Mouse (Mus musculus) forebrain, embryonic 13.5 days (tissue): ENCODE measurements around the gene St6galnac4. TPM values are rescaled to one million over a fixed set of nuclear protein-coding genes. Genes with fewer than 3 reads are reported as not detected.
A peak's percentile ranks its signal among the peaks of the same experiment; 100 is the strongest.

Experiments used
- ATAC-seq: fragments of 200-750 bp; cut with Nextera tagmentation; 2 replicates; pipeline ENCODE4 v1.8.0; 2017
- H3K27ac ChIP-seq: fragments of 300-500 bp; sonication (generic); 2 replicates; pipeline ENCODE4 v1.5.1; 2015; ENCODE audit warnings: inconsistent platforms, mild to moderate bottlenecking, moderate library complexity
- H3K27me3 ChIP-seq: fragments of 300-500 bp; sonication (generic); 2 replicates; pipeline ENCODE4 v1.6.1; 2015; ENCODE audit warnings: mild to moderate bottlenecking, inconsistent platforms
- H3K36me3 ChIP-seq: fragments of 300-500 bp; sonication (generic); 2 replicates; pipeline ENCODE4 v1.6.1; 2015; ENCODE audit warnings: mild to moderate bottlenecking, inconsistent platforms; ENCODE audit not compliant: poor library complexity, severe bottlenecking
- H3K4me1 ChIP-seq: fragments of 300-500 bp; sonication (generic); 2 replicates; pipeline ENCODE4 v1.6.1; 2015; ENCODE audit warnings: inconsistent platforms
- H3K4me2 ChIP-seq: fragments of 300-500 bp; sonication (generic); 2 replicates; pipeline ENCODE4 v1.6.1; 2015; ENCODE audit warnings: inconsistent platforms, mild to moderate bottlenecking, moderate library complexity
- H3K4me3 ChIP-seq: fragments of 300-500 bp; sonication (generic); 2 replicates; pipeline ENCODE4 v1.5.1; 2015; ENCODE audit warnings: mild to moderate bottlenecking, inconsistent platforms
- H3K9ac ChIP-seq: fragments of 300-500 bp; sonication (generic); 2 replicates; pipeline ENCODE4 v1.6.1; 2015; ENCODE audit warnings: mild to moderate bottlenecking, inconsistent platforms
- H3K9me3 ChIP-seq: fragments of 300-500 bp; sonication (generic); replicated peaks from 2 replicates; pipeline ENCODE4 v1.6.1; 2016; ENCODE audit warnings: inconsistent platforms
- WGBS: fragments of 180-500 bp; shearing (Covaris S2); methylation state at CpG from one replicate; pipeline ENCODE4 v1.1.7; 2015; 5-methylcytosine and 5-hydroxymethylcytosine counted together
- polyA plus RNA-seq: library from polyadenylated mRNA; unstranded; fragments of >200 nt; fragmentation: Nextera tagmentation; extraction: Ambion mirVana; gene quantifications from 2 replicates; pipeline ENCODE4 v1.2.1, GENCODE M21; 2015

The St6galnac4 gene
- polyA plus RNA-seq, 1 experiment from 2014 or later: 14.5 TPM

DNA sequence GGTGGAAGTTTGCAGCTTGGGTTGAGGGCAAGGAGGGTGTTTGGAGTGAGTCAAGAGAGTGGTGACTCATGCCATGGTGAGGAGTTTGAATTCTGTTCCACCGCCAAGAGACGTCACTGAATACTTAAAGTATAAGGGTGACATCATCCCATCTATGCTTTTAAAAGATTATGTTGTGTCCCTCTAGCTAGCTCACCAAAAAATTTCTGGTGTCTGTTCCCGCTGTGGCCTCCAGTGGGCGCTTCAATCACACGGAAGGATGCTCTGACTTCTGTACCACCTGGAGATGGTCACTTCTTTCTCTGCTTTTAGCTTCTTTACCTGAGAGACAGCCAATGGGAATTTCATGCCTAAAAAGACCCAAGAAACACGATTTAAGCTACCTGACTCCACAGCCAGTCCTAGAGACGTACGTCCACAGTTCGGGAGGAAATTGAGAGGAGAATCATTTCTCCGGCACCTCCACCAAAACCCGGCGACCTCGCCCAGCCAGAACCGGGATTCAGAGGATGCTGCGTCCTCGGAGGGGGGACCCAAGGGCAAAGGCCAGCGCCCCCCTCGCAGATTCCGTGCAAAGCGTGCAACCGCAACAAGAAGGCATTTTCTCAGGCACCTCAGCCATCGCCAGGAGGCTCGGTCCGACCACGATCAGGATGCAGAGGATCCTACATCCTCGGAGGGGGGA, 11.9 kb upstream of the St6galnac4 start:
- H3K4me1 ChIP-seq: peaks cover 23% of the 10 kb centered on the region
- no peaks in the 10 kb centered on the region for H3K9me3 ChIP-seq
- no peak overlapping the region for H3K27ac ChIP-seq
- no peak for ATAC-seq
- peak overlapping the region; percentile 99 for H3K4me2 ChIP-seq
- under 1% methylated on average over 26 of the region's 26 CpGs for WGBS
- peaks cover 27% of the 10 kb centered on the region for H3K27me3 ChIP-seq
- H3K36me3 ChIP-seq: peaks cover 8% of the 10 kb centered on the region
- H3K4me3 ChIP-seq: peak overlapping the region; percentile 57
- H3K9ac ChIP-seq: peak overlapping the region; percentile 73

DNA sequence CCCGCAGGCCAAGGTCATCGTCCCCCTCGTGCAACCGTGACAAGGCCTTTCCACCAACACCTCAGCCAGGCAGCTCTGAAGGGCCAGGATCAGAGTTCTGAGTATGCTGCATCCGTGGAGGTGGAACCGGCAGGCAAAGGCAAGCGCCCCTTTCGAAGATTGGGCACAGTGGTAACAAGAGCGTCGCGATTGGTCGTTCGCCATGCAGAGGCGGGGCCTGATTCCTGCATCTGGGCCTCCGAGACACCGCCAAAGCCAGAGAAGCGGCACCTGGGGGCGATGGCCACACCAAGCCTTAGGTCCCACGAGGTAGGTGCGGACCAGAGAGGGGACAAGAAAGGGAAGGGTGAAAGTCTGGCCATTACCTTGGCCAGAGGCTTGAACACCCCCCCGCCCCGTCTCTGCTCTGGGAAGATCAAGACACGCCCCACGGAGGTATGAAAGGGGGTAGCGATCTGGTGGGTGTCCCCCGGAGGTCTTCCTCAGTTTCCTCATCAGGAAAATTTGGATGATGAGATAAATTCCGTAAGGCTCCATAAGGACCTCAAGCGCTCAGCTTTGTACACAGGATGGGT, 11.2 kb upstream of the St6galnac4 start, which contains the start of gene 9430097D07Rik:
TSS of gene 9430097D07Rik (minus strand) at position 99 of the 575 bp plus-strand sequence.
- peaks cover 29% of the 10 kb centered on the region for H3K27me3 ChIP-seq
- peak within 1 kb of the TSS; percentile 73 for H3K9ac ChIP-seq
- peak within 1 kb of the TSS; percentile 99 for H3K4me2 ChIP-seq
- H3K4me1 ChIP-seq: peaks cover 23% of the 10 kb centered on the region
- 5% methylated on average over 28 of the region's 28 CpGs for WGBS
- no peaks in the 10 kb centered on the region for H3K9me3 ChIP-seq
- H3K4me3 ChIP-seq: peak within 1 kb of the TSS; percentile 57
- peak; percentile 82 for ATAC-seq
- no peak within 1 kb of the TSS for H3K27ac ChIP-seq
- H3K36me3 ChIP-seq: peaks cover 8% of the 10 kb centered on the region

DNA sequence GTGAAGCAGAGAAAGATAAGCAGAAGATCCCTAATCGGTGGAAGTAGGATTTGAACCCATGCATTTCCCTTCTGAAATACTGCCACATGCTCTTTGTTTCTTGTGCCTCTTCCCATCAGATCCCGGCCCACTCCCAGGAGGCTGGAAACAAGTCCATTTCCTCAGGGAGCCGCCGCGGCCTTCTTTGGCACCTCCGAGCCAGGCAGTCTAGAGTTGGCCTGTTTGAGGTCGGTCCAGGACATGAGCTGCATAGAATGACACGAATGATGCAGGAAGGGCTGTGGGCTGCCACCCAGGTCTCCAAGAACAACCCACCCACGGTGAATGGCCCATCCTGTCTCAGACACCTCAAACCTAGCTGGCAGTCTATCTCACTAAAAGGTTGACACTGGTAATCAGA, 10.4 kb upstream of the St6galnac4 start:
- no peak overlapping the region for H3K9ac ChIP-seq
- WGBS: 92% methylated on average over 9 of the region's 9 CpGs
- peaks cover 18% of the 10 kb centered on the region for H3K4me1 ChIP-seq
- no peak overlapping the region for H3K27ac ChIP-seq
- H3K4me2 ChIP-seq: no peak overlapping the region
- H3K4me3 ChIP-seq: no peak overlapping the region
- ATAC-seq: no peak
- H3K36me3 ChIP-seq: peaks cover 8% of the 10 kb centered on the region
- peaks cover 29% of the 10 kb centered on the region for H3K27me3 ChIP-seq
- no peaks in the 10 kb centered on the region for H3K9me3 ChIP-seq

DNA sequence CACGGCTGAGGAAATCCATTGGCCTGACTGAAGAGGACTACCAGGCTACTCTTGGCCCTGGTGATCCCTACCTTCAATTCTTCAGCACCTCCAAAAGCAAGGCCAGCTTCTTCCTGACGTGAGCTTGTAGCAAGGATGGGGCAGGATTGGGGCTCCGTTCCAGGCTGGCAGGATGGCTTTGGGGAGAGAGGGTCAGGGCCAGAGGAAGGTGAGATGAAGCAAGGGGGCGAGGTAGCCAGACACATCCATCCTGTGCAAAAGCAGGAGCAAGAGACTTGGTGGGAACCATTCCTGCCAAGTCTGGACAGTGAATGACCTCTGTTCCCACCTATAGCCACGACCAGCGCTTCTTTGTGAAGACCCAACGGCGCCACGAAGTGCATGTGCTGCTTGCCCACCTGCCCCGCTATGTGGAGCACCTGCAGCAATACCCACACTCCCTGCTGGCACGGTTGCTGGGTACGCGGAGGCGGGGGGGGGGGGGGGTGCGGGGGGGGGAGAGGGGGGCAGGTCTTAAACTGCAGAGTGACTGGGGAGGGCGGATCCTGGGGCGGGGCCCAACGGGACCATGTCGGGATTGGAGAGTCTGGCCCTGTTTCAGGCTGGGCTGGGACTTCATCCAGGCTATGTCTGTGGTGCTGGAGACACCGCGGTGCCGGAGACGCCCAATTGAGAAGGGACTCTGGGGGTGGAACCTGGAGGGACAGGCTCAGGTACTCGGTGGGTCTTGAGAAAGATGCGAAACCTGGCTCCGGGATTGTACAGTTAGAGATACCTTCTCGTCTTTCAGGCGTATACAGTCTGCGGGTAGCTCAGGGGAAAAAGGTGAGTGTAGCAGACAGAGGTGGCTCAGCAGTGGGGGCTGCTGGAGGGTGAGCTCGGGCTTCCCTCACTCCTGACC, 8.5 kb upstream of the St6galnac4 start:
- Histone ChIP-seq H3K9me3 (no peaks in the 10 kb centered on the region), H3K4me2 (no peak overlapping the region), H3K27me3 (peaks cover 33% of the 10 kb centered on the region), H3K9ac (no peak overlapping the region), H3K4me3 (no peak overlapping the region), H3K36me3 (peaks cover 2% of the 10 kb centered on the region; the same call in 1 of the 2 replicates), H3K27ac (no peak overlapping the region), H3K4me1 (peaks cover 18% of the 10 kb centered on the region)
- 36% methylated on average over 24 of the region's 30 CpGs for WGBS
- no peak for ATAC-seq

DNA sequence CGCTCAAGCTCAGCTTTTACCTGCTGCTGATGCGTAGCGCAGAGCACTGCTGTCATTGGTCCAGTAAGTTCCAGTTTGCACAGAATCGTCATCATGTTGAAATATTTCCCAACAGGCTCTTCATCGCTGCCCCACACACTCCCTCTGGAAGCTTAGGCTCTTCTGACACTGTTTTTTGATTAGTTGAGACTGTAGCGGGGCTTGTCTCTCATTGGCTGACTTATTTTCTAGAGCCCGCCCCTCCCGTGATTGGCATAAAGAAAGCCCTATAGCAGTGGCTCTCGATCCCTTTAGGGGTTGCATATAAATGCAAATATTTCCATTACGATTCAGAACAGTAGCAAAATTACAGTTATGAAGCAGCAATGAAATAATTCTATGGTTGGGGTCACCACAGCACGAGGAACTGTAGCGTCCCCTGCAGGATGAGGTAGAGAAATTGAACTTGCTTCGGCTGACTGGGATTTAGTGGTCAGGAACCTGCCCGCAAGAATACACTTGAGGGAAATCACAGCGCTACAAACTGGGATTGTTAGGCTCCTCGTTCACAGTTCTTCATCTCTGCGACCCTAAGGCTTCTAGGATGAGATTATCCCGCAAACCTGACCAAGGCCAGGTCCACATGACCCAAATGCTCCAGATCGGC, 5.3 kb upstream of the St6galnac4 start:
- Histone ChIP-seq H3K27ac (no peak overlapping the region), H3K27me3 (peaks cover 33% of the 10 kb centered on the region)
- ATAC-seq: peak; percentile 67

DNA sequence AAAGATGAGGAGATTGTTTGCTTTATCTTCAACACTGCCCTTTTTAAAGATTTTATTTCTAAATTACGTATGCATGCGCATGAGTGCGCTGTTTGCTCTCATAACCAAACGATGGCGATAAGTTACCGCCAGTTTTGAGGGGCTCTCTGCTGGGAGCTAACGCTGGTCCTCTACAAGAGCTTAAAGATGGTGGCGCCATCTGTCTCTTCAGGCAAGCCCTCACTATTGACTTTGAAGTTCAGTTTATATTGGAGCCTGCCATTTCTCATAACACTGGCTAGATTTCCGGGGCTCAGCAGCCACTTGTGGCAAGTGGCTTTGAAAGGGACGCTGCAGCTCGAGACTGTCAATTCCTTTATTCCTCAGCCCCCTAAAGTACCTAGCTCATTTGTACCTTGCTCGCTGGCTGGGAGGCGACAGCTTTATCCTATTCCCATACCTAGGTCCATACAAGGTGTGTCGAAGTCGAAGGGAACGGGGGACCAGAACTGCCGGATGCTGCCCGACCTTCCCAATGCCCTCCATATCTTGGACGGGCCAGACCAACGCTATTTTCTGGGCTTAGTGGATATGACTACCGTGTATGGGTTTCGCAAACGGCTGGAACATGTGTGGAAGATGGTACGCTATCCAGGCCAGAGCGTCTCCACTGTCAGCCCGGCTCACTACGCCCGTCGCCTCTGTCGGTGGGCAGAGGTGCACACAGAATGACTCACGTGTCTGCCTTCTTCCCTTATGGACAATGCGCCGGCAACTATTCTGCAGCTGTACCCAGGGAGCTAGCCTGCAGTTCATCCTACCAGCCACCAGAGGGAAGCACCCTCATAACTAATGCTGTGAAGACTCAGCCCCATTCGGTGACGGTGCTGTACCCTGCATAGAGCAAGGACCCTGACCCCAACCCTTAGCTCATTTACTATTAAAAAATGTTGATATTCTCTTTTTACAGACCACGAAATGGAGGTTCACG, 3.8 kb upstream of the St6galnac4 start:
- H3K27ac ChIP-seq: no peak overlapping the region
- 15% methylated on average over 37 of the region's 37 CpGs for WGBS
- H3K9ac ChIP-seq: no peak overlapping the region; the same call in 1 of the 2 replicates
- no peaks in the 10 kb centered on the region for H3K36me3 ChIP-seq
- peak overlapping the region; percentile 31 for H3K4me3 ChIP-seq
- H3K4me1 ChIP-seq: peaks cover 19% of the 10 kb centered on the region
- H3K27me3 ChIP-seq: peaks cover 23% of the 10 kb centered on the region
- ATAC-seq: peak; percentile 77
- H3K4me2 ChIP-seq: peak overlapping the region; percentile 62
- no peaks in the 10 kb centered on the region for H3K9me3 ChIP-seq

More for the DNA sequence above, 5.3 kb upstream of the St6galnac4 start:
- Histone ChIP-seq H3K4me2 (peak overlapping the region; percentile 47), H3K9ac (no peak overlapping the region), H3K4me3 (peak overlapping the region; percentile 31), H3K36me3 (no peaks in the 10 kb centered on the region), H3K4me1 (peaks cover 7% of the 10 kb centered on the region), H3K9me3 (no peaks in the 10 kb centered on the region)
- 33% methylated on average over 19 of the region's 19 CpGs for WGBS

DNA sequence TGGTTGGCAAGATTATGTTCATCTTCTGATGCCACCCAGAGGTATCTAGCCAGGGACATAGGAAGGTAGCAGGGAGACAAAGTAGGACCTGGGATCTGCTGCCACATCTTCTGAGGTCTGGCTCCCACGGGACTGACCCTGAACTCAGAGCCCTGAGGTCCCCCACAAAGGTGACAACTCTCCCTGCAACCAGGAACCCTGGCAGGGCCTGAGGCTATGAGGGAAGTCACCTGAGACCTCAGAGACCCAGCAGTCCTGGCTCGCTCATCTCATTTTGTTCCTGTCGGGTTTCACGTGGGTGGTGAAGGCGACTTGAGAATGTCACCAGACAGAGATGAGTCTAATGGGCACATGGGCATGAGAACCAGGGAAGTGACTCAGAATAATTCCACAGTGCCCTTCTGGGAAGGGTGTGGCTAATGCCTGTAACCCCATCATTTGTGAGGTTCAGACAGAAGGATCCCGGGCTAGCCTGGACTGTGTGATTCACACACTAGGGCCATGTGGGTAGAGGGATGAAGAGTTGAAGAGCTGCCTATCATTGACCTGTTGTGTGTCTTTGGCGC, 1.7 kb upstream of the St6galnac4 start:
- no peak overlapping the region for H3K27ac ChIP-seq
- no peak for ATAC-seq
- no peaks in the 10 kb centered on the region for H3K36me3 ChIP-seq
- H3K27me3 ChIP-seq: peaks cover 4% of the 10 kb centered on the region; the same call in 1 of the 2 replicates
- no peak overlapping the region for H3K4me2 ChIP-seq
- H3K9ac ChIP-seq: no peak overlapping the region
- no peak overlapping the region for H3K4me3 ChIP-seq
- WGBS: 87% methylated on average over 7 of the region's 7 CpGs
- no peaks in the 10 kb centered on the region for H3K9me3 ChIP-seq
- H3K4me1 ChIP-seq: peaks cover 37% of the 10 kb centered on the region

DNA sequence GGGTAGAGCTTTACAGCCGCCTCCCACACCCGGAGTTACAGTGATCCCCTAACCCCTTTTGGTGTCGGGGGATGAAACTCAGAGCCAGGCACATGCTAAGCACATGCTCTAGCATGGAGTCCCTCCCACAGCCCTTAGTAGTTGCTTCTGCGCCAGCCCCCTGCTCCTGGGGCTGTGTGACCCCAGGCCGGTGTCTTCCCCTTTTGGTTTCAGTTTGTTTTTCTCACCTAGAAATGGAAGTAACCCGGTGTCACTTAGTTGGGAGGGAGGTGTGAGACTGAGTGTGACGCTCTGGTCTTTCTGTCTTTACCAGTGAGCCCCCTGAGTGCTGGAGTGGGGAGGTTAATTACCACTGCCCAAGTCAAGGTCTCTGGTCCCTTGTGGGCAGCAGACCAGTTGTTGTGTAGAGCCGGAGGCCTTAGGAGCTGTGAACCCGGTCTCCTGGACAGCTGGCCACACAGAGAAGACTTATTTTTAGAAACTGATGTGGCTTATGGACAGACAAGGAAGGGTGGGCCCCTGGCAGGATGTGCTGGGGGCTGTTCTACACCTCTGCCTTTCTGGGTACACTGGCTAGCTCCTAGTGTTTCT, 931 bp downstream of the St6galnac4 start:
- Histone ChIP-seq H3K36me3 (no peaks in the 10 kb centered on the region), H3K4me3 (peak overlapping the region; percentile 51), H3K27me3 (peaks cover 3% of the 10 kb centered on the region; the same call in 1 of the 2 replicates), H3K27ac (no peak overlapping the region), H3K9me3 (no peaks in the 10 kb centered on the region), H3K4me2 (peak overlapping the region; percentile 71), H3K9ac (peak overlapping the region; percentile 79), H3K4me1 (peaks cover 36% of the 10 kb centered on the region)
- ATAC-seq: no peak
- 53% methylated on average over 9 of the region's 9 CpGs for WGBS

DNA sequence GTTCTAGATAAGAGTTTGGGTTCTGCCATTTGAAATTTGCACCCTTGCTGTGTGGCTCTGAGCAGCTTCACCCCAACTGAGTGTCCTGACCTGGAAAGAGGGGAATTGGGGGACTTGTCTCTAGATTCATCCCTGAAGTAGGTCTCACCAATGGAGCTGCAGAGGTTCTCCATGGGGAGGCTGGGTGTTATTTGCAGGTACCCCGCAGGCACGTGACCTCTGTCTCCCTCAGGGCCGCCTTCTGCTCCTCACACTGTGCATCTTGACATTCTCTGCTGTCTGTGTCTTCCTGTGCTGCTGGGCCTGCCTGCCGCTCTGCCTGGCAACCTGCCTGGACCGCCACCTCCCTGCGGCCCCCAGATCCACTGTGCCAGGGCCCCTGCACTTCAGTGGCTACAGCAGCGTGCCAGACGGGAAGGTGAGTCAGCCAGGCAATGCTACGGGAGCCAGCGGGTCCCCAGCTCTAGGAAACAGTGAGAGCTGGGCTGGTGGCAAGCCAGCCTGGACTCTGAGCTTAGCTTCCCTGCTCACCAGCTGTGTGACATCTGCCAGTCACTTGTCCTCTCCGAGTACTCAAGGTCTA, 2.4 kb downstream of the St6galnac4 start:
- WGBS: 62% methylated on average over 11 of the region's 11 CpGs
- H3K9ac ChIP-seq: 0 out of 2 replicates have a peak overlapping the region, but pooled peaks have one; percentile 37
- peak overlapping the region; percentile 18; the same call in 1 of the 2 replicates for H3K4me2 ChIP-seq
- no peak for ATAC-seq
- no peak overlapping the region for H3K27ac ChIP-seq
- no peak overlapping the region for H3K4me3 ChIP-seq
- H3K36me3 ChIP-seq: 0 out of 2 replicates have a peak, but pooled peaks cover 3% of the 10 kb centered on the region
- no peaks in the 10 kb centered on the region for H3K9me3 ChIP-seq
- H3K4me1 ChIP-seq: peaks cover 30% of the 10 kb centered on the region
- H3K27me3 ChIP-seq: no peaks in the 10 kb centered on the region

DNA sequence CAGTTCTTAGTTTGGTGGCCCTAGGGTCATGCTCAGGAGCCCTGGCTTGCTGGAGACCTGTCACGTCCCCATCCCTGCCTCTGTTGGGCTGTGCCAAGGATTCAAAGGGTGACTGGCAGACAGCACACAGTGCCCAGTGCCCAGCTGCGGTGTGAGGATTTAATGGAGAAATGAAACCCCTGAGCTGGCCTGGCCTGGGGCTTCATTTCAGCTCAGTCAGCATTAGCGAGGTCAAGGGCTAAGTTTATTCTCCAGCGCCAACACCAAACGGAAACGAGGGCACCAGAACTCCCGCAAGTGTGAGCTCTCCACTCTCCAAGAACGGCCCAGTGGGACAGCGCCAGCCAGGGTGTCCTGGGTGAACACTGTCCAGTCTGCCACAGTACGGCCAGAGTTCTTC, 3.3 kb downstream of the St6galnac4 start:
- no peak for ATAC-seq
- H3K36me3 ChIP-seq: 0 out of 2 replicates have a peak, but pooled peaks cover 5% of the 10 kb centered on the region
- H3K27ac ChIP-seq: no peak overlapping the region
- H3K27me3 ChIP-seq: no peaks in the 10 kb centered on the region
- H3K9me3 ChIP-seq: no peaks in the 10 kb centered on the region
- no peak overlapping the region for H3K9ac ChIP-seq
- peaks cover 30% of the 10 kb centered on the region for H3K4me1 ChIP-seq
- H3K4me3 ChIP-seq: no peak overlapping the region
- 86% methylated on average over 10 of the region's 10 CpGs for WGBS
- H3K4me2 ChIP-seq: no peak overlapping the region
